Mouse (Mus musculus) mature B cell (primary cell): ENCODE measurements around the gene Hdac6.
"Not testable (repeated sequence)": the region's sequence is repeated elsewhere in the genome, so short reads cannot be mapped to it uniquely, and the experiment has no call there.

ENCODE experiments used
- in situ Hi-C: fragments of 300-500 bp; cut with MboI; formaldehyde crosslinking; loops from 2 replicates; pipeline ENCODE4 v1.14.3; 2019

Hdac6 gene

DNA sequence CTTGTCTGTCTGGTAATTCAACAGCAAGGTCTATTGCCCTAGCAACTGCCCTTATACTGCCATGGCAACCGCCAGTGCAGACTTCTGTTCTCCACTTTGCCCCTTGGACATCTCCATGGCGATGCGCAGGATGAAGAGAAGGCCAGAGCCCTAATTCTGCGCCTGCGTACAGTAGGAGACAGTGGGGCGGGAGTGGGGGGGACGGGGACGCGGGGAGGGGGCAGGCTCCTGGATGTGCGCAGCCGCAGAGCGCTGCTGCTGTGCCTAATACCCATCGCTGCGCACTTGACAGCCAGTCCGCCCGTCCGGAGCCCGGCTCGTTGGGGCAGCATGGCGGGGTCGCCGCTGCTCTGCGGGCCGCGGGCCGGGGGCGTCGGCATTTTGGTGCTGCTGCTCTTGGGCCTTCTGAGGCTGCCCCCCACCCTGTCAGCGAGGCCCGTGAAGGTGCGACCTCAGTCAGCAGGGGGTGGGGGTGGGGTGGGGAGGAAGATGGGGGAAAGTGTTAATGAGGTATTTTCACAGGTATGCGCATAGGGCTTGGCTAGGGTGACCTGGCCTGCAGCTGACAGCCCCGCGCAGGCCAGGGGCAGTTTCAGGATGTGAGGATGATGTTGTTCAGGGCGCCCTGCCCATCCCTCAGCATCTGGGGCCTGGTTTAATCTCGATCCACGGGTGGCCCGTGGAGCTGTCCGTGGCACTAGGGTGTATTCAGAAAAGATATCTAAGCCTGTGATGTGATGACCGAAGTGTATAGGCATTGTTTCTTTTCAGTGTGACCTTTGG, 27.9 kb downstream of the Hdac6 start, which contains the start of gene Pcsk1n:
Gene Pcsk1n (plus strand): TSS at position 222 of the 783 bp plus-strand sequence.
- in situ Hi-C loops: no loop called here

DNA sequence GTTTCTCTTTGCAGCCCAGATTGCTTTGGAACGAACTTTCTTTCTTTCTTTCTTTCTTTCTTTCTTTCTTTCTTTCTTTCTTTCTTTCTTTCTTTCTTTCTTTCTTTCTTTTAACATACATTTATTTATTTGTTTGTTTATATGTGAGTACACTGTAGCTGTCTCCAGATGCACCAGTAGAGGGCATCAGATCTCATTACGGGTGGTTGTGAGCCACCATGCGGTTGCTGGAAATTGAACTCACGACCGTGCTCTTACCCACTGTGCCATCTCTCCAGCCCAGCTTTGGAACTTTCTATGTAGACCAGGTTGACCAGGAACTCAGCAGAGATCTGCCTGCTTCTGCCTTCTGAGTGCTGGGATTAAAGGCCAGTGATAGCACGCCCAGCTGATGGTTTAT, 29.7 kb downstream of the Hdac6 start:
- in situ Hi-C loops: not testable (repeated sequence)

DNA sequence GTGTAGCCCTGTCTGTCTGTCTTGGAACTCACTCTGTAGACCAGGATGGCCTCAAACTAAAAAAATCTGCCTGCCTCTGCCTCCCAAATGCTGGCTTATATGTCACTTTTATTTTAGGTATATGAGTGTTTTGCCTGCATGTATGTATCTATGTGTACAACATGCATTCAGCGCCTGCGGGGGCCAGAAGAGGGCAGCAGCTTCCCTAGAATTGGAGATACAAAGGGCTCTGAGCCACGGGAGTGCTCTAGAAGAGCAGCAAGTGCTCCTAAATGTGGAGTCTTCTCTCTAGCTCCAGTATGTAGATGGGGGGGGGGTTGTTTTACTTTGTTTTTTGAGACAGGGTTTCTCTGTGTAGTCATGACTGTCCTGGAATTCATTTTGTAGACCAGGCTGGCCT, 32.0 kb downstream of the Hdac6 start:
- in situ Hi-C loops: not testable (repeated sequence)

DNA sequence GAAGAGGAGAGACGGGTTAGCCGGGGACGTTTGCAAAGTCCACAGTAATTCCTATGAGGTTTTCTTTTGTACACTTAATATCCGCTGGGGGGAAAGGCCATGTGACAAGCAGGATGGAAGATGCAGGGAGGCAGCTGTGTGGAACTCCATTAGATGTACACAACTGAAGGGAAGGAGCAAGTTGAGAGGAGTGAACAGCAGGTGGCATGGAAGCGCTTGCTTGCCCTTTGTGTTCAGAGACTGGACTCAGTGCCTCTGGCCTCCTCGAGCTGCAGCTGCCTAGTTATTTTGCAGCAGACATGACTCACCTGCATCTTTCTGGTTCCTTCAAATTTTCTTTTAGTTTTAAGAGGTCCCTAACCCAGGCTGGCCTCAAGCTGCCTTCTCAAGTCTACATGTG, 37.2 kb downstream of the Hdac6 start:
- in situ Hi-C loops: no loop called here

DNA sequence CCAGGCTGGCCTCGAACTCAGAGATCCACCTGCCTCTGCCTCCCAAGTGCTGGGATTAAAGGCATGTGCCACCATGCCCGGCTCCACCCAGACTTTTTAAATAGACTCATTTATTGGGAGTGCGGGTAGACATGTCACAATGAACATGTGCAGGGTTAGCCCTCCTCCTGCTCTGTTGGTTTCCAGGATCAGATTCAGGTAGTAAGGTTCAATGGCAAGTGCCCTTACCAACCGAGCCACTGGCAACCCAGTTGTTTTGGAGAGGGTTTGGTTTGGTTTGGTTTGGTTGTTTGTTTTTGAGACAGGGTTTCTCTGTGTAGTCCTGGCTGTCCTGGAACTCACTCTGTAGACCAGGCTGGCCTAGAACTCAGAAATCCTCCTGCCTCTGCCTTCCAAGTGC, 38.4 kb downstream of the Hdac6 start, which contains the start of gene Gm10490:
Gene Gm10490 (plus strand): TSS at position 301 of the 400 bp plus-strand sequence.
- in situ Hi-C loops: not testable (repeated sequence)

DNA sequence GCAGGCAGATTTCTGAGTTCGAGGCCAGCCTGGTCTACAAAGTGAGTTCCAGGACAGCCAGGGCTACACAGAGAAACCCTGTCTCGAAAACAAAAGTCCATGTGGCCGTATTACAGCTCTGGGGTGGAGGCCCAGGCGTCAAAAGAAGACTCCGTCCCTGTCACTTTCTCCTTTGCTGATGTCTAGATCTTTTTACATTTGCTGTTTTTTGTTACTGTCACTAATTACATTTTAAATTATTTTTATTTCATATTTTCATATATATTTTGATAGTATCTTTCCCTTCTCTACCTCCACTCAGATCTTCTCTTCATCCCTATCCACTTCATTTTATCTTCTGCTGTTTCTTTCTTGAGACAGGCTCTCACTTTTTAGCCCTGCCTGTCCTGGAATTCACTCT, 40.0 kb downstream of the Hdac6 start, which contains the start of gene Gm10491:
Gene Gm10491 (minus strand): TSS at position 101 of the 400 bp plus-strand sequence.
- in situ Hi-C loops: no loop called here

DNA sequence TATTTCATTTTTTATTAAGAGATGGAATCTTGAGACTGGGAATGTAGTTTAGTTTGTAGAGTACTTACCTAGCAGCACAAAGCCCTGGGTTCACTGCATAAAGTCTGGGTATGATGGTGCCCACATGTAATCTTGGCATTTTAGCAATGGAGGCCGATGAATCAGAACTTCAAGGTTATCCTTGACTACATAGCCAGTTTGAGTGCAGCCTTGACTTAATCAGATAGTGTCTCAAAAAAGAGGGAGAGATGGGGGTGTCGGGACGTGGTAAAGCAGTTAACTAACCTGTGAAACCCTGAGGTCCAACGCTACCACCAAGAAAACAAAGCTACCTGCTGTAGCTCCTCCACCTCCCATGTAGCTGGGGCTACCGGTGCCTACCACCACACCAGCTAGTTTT, 43.2 kb downstream of the Hdac6 start:
- in situ Hi-C loops: no loop called here

DNA sequence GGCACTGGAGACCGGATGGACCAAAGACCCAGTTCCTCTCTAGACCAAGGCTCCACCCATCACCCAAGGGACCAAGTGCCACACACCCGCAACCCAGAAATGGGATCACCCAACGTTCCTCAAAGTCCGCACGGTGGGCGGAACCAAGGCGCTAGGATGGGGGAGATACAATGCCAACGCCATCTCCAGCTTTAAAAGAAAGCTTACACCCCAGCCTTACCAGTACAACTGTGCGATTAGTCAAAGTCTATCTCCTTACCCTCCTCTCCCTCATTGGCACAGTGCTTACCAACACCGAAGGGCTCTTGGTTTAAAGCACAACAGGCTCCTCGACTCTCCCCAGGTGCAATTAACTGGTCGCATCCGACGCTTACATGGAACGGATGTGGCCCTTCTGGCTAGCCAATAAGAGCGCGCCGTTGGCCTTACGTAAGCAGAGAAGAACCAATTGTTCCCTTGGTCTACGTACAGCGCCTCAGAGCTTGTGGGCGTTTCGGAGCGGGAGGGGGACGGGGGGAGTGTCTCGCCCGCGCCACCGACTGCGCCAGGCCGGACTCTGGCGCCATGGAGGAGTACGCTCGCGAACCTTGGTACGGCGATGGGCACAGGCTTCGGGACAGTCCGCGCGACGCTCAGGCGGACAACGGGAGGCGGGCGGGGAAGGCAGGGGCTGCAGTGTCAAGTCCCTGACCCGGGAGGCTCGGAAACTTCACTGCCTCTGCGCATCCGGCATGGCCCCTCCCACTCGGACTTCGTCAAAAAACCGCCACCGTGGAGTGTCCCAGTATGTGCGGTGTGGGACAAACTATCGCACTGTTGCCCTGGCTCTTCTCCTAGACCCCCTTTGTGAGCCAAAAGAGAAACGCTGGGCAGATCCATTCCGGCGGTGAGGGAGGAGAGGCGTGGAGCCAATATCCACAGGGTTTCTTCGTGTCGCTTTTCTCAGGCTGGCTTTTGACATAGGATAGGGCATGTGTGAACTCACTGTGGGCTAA, 48.5 kb downstream of the Hdac6 start, which contains the start of the genes Pqbp1 and Timm17b:
Gene Pqbp1 (minus strand): TSS at position 390 of the 995 bp plus-strand sequence.
Gene Timm17b (plus strand): TSS at position 478 of the 995 bp plus-strand sequence.
- in situ Hi-C loops: loop anchor here (25.0 kb wide), 1 partner anchor 238 kb away; the partner anchor contains the start of genes Rbm3 and Wdr13

DNA sequence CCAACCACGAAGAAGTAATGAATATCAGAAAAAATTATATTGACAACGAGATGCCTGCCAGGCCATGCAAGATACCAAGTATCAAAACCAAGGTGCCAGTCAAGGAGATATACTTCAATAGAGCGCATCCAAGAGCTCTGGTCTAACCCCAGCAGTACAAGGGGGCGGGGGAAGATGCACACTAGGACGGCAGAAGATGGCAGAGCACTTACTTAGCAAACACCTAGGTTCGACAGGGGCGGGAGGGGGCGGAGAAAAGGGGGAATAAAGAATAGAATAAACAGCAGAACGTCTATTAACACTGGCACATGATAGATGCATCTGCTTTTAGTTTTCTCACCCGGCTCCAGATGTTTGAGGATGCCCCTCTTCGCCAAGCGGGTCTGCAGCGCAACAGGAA, 49.5 kb downstream of the Hdac6 start:
- in situ Hi-C loops: loop anchor here (25.0 kb wide), 1 partner anchor 239 kb away; the partner anchor contains the start of genes Rbm3 and Wdr13

DNA sequence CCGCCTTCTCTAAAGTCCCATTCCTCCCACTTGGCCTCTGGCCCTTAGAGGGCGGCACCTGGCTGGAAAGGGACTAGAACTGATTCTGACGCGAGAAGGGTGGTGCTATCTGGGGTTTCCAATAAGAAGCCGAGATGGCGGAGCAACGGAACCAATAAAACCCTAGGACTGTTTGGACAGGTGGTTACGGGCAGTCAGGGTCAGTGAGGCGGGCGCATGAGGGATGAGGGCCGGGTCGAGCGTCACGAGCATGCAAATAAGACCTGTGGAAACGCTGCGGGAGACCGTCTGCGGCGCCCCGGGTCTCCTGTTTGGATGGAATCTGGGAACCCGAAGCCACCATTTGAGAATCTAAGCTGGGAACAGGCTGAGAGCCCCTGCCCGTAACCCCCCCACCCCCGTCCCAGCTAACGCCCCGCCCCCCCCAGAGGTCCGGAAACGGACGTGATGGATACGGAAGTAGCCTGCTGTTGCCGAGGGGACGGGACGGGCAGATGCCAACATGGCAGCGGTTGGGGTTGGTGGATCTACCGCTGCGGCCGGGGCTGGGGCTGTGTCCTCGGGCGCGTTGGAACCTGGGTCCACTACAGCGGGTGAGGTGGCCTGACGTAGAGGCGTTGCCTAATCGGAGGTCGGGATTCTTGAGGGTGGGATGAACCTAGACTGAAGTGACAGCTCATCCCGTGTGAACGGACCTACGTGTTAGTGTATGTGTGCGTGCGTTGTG, 63.7 kb downstream of the Hdac6 start, which contains the start of gene Slc35a2:
Gene Slc35a2 (plus strand): TSS at position 188 of the 727 bp plus-strand sequence.
- in situ Hi-C loops: loop anchor here (25.0 kb wide), 1 partner anchor 253 kb away; the partner anchor contains the start of genes Rbm3 and Wdr13
